In genomic region chr10:85445891-85446290, GRCm38 (mm10) we compare ENCODE assay signal across 20 mouse cellular contexts.
"Had no signal": no experiment of that assay in that cellular context is flagged by ENCODE, and none has a peak within 500 bp of the region (broad histone marks: within the 10 kb centered on the region; RNA-seq: fewer than 3 reads in every experiment).

No protein-coding gene starts in this region.

- H3K36me3 ChIP-seq: kidney, embryonic 15.5 days; limb, embryonic 10.5 days; limb, embryonic 13.5 days; liver, embryonic 12.5 days; liver, embryonic 15.5 days; lung, embryonic 15.5 days; midbrain, embryonic 10.5 days; midbrain, embryonic 13.5 days; neural tube, embryonic 13.5 days had no signal

- H3K4me3 ChIP-seq: kidney, embryonic 15.5 days; limb, embryonic 10.5 days; limb, embryonic 13.5 days; liver, embryonic 12.5 days; liver, embryonic 15.5 days; lung, embryonic 15.5 days; megakaryocyte, embryonic 14.5 days; midbrain, embryonic 10.5 days; midbrain, embryonic 13.5 days; myocyte; neural tube, embryonic 13.5 days had no signal

- DNase-seq: kidney, postnatal 10 days; kidney, postnatal 4 days; liver; lung, adult 18-20 months; lung, postnatal 10 days; lung, postnatal 36 days; retina, postnatal 1 day; thymus, adult 18-20 months; thymus, postnatal 36 days had no signal

- H3K4me1 ChIP-seq: kidney, embryonic 15.5 days; limb, embryonic 10.5 days; limb, embryonic 13.5 days; liver, embryonic 12.5 days; liver, embryonic 15.5 days; lung, embryonic 15.5 days; megakaryocyte, embryonic 14.5 days; midbrain, embryonic 10.5 days had no signal

- H3K27ac ChIP-seq: kidney, embryonic 15.5 days; limb, embryonic 10.5 days; limb, embryonic 13.5 days; liver, embryonic 12.5 days; liver, embryonic 15.5 days; lung, embryonic 15.5 days; midbrain, embryonic 10.5 days; midbrain, embryonic 13.5 days; neural tube, embryonic 13.5 days had no signal

- H3K27me3 ChIP-seq: kidney, embryonic 15.5 days; limb, embryonic 13.5 days; liver, embryonic 12.5 days; liver, embryonic 15.5 days; lung, embryonic 15.5 days; megakaryocyte, embryonic 14.5 days; midbrain, embryonic 13.5 days had no signal
